Mouse (Mus musculus): ENCODE results near the gene Prkn.

GRCm38 (mm10) chr17:11801226-11801625, 961.0 kb downstream of the Prkn start:
- TF ChIP-seq POLR2A (IDR thresholded peaks at IDR 0.05; ENCODE audit: extremely low read depth, insufficient read depth, low read length) = no peak
- no peak for TF ChIP-seq CTCF (IDR thresholded peaks at IDR 0.05; ENCODE audit: extremely low read depth, insufficient read depth, low read length)
